Mouse (Mus musculus): ENCODE data around the gene Mmp14. TPM values are rescaled to one million over a fixed set of nuclear protein-coding genes. Genes with fewer than 3 reads are reported as not detected.
A peak's percentile ranks its signal among the peaks of the same experiment; 100 is the strongest.

Gene Mmp14
- polyA plus RNA-seq, 1 experiment from 2014 or later: 97.8 TPM

DNA sequence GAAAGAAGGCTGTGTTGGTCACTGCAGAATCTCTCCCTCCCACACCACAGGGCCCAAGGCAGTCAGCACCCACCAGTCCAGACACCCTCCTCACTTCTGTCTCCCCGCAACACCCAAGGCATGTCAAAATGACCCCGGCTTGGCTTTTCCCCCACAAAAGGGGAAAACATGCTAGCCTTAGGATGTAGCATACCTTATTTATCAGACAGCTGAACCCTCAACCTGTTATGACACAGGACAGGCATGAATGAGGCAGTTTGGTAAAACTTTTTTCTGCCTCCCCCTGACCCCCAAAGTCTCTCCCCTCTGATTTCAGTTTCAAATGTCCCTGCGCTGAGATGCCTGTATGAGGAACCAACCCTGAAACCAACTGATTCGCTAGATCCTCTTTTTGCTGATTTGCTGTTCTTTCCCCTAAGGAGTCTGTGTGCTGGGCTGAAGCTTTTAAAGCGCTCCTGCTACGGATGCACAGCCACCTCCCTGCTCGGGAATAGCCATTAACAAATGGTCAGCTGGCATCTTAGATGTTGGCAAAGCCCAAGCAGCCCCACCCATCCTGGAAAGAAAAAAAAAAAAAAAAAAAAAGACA lies 22.3 kb upstream of the Mmp14 start:
- Histone ChIP-seq H3K27ac (replicated peaks; ENCODE audit: low read depth, low read length) (no peak overlapping the region), H3K4me1 (ENCODE audit: control insufficient read depth, insufficient read depth, low read length) (peaks cover 7% of the 10 kb centered on the region), H3K9ac (ENCODE audit: low read length) (no peak overlapping the region), H3K4me2 (ENCODE audit: low read depth, severe bottlenecking) (no peak overlapping the region), H3K4me3 (ENCODE audit: low read depth, low read length) (no peak overlapping the region), H3K27me3 (ENCODE audit: control insufficient read depth, insufficient read depth, low read length) (no peaks in the 10 kb centered on the region), H3K9me3 (ENCODE audit: control insufficient read depth, low read length) (no peaks in the 10 kb centered on the region), H3K36me3 (ENCODE audit: control insufficient read depth, insufficient read depth, low read length) (no peaks in the 10 kb centered on the region)
- DNase-seq (ENCODE audit: low spot score) (no peak), ATAC-seq (ENCODE audit: insufficient number of reproducible peaks, low FRiP score, low TSS enrichment, low read depth) (no peak)
- 72% methylated on average over 7 of the region's 7 CpGs for WGBS

GRCm38 (mm10) chr14:54409980-54410810 lies 21.2 kb upstream of the Mmp14 start:
- H3K27me3 ChIP-seq (ENCODE audit: control insufficient read depth, insufficient read depth, low read length): no peaks in the 10 kb centered on the region
- H3K9ac ChIP-seq (ENCODE audit: low read length): no peak overlapping the region
- no peak overlapping the region for H3K4me3 ChIP-seq (ENCODE audit: low read depth, low read length)
- ATAC-seq (ENCODE audit: insufficient number of reproducible peaks, low FRiP score, low TSS enrichment, low read depth): no peak
- peaks cover 14% of the 10 kb centered on the region for H3K4me1 ChIP-seq (ENCODE audit: control insufficient read depth, insufficient read depth, low read length)
- no peaks in the 10 kb centered on the region for H3K9me3 ChIP-seq (ENCODE audit: control insufficient read depth, low read length)
- DNase-seq (ENCODE audit: low spot score): no peak
- H3K27ac ChIP-seq (replicated peaks; ENCODE audit: low read depth, low read length): no peak overlapping the region
- no peaks in the 10 kb centered on the region for H3K36me3 ChIP-seq (ENCODE audit: control insufficient read depth, insufficient read depth, low read length)
- no peak overlapping the region for H3K4me2 ChIP-seq (ENCODE audit: low read depth, severe bottlenecking)
- 55% methylated on average over 17 of the region's 17 CpGs for WGBS

DNA sequence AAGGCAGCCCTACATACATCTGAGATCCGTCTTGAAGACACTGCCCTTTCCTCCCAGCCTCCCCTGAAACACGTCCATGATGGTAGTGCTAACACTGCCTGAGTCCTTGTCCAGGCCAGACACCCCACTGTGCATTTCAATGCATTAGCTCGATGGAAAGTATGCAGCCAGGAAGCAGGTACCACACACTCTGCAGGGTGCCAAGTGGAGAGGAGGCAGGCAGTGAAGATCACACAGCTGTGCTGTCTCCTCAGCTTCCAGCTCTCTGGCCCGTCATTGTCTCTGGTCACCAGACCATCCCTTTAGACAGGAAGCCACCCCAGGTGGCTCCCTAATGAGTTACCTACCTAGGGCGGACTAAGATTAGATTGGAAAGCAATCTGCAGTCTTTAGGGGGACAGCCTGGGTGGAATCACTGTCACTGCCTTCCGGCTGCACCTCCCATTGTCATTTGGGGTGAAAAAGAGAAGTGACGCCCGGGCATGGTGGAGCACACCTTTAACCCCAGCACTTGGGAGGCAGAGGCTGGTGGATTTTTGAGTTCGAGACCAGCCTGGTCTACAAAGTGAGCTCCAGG lies 19.3 kb upstream of the Mmp14 start:
- H3K4me2 ChIP-seq (ENCODE audit: low read depth, severe bottlenecking): no peak overlapping the region
- no peaks in the 10 kb centered on the region for H3K9me3 ChIP-seq (ENCODE audit: control insufficient read depth, low read length)
- WGBS: 55% methylated on average over 9 of the region's 9 CpGs
- H3K4me1 ChIP-seq (ENCODE audit: control insufficient read depth, insufficient read depth, low read length): peaks cover 18% of the 10 kb centered on the region
- H3K4me3 ChIP-seq (ENCODE audit: low read depth, low read length): no peak overlapping the region
- H3K27me3 ChIP-seq (ENCODE audit: control insufficient read depth, insufficient read depth, low read length): no peaks in the 10 kb centered on the region
- no peaks in the 10 kb centered on the region for H3K36me3 ChIP-seq (ENCODE audit: control insufficient read depth, insufficient read depth, low read length)
- DNase-seq (ENCODE audit: low spot score): no peak
- ATAC-seq (ENCODE audit: insufficient number of reproducible peaks, low FRiP score, low TSS enrichment, low read depth): no peak
- no peak overlapping the region for H3K9ac ChIP-seq (ENCODE audit: low read length)
- no peak overlapping the region for H3K27ac ChIP-seq (replicated peaks; ENCODE audit: low read depth, low read length)

DNA sequence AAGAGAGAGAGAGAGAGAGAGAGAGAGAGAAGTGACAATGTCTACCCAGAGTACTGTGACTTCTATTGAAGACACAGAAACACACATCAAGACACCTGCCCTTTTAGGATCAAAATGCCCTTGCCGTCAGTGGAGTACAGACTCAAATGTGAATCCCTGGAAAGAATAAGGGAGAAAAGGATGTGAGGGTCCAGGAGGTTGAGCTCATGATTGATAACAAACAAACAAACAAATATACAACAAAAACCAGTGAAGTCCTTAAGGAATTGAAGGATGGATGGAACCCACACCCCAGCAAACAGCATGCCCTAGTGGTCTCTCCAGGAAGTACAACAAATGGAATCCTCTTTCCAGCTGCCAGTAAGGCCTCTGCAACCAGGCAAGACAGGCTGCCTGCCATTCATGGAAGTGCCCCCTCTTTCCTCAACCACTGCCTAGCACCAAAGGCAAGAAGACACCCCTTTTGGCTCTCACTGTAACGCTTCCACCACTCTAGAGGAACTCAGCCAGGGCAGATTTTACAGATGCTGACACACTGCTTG lies 18.7 kb upstream of the Mmp14 start:
- H3K27me3 ChIP-seq (ENCODE audit: control insufficient read depth, insufficient read depth, low read length): 0 out of 2 replicates have a peak, but pooled peaks cover 2% of the 10 kb centered on the region
- no peaks in the 10 kb centered on the region for H3K36me3 ChIP-seq (ENCODE audit: control insufficient read depth, insufficient read depth, low read length)
- DNase-seq (ENCODE audit: low spot score) (peak; percentile 70), ATAC-seq (ENCODE audit: insufficient number of reproducible peaks, low FRiP score, low TSS enrichment, low read depth) (no peak)
- no peak overlapping the region for H3K4me3 ChIP-seq (ENCODE audit: low read depth, low read length)
- no peak overlapping the region for H3K4me2 ChIP-seq (ENCODE audit: low read depth, severe bottlenecking)
- H3K27ac ChIP-seq (replicated peaks; ENCODE audit: low read depth, low read length): no peak overlapping the region
- peaks cover 18% of the 10 kb centered on the region for H3K4me1 ChIP-seq (ENCODE audit: control insufficient read depth, insufficient read depth, low read length)
- no peak overlapping the region for H3K9ac ChIP-seq (ENCODE audit: low read length)
- H3K9me3 ChIP-seq (ENCODE audit: control insufficient read depth, low read length): no peaks in the 10 kb centered on the region
- WGBS: 32% methylated on average over 2 of the region's 2 CpGs

GRCm38 (mm10) chr14:54413877-54414700 lies 17.3 kb upstream of the Mmp14 start:
- Histone ChIP-seq H3K4me3 (ENCODE audit: low read depth, low read length) (0 out of 2 replicates have a peak overlapping the region, but pooled peaks have one; percentile 0), H3K4me1 (ENCODE audit: control insufficient read depth, insufficient read depth, low read length) (peaks cover 18% of the 10 kb centered on the region), H3K9me3 (ENCODE audit: control insufficient read depth, low read length) (no peaks in the 10 kb centered on the region), H3K27ac (replicated peaks; ENCODE audit: low read depth, low read length) (no peak overlapping the region), H3K9ac (ENCODE audit: low read length) (peak overlapping the region; percentile 40), H3K27me3 (ENCODE audit: control insufficient read depth, insufficient read depth, low read length) (0 out of 2 replicates have a peak, but pooled peaks cover 2% of the 10 kb centered on the region), H3K36me3 (ENCODE audit: control insufficient read depth, insufficient read depth, low read length) (no peaks in the 10 kb centered on the region), H3K4me2 (ENCODE audit: low read depth, severe bottlenecking) (peak overlapping the region; percentile 48)
- DNase-seq (ENCODE audit: low spot score) (peak; percentile 53), ATAC-seq (ENCODE audit: insufficient number of reproducible peaks, low FRiP score, low TSS enrichment, low read depth) (peak; percentile 38; the same call in 1 of the 2 replicates)
- 5% methylated on average over 18 of the region's 18 CpGs for WGBS

DNA sequence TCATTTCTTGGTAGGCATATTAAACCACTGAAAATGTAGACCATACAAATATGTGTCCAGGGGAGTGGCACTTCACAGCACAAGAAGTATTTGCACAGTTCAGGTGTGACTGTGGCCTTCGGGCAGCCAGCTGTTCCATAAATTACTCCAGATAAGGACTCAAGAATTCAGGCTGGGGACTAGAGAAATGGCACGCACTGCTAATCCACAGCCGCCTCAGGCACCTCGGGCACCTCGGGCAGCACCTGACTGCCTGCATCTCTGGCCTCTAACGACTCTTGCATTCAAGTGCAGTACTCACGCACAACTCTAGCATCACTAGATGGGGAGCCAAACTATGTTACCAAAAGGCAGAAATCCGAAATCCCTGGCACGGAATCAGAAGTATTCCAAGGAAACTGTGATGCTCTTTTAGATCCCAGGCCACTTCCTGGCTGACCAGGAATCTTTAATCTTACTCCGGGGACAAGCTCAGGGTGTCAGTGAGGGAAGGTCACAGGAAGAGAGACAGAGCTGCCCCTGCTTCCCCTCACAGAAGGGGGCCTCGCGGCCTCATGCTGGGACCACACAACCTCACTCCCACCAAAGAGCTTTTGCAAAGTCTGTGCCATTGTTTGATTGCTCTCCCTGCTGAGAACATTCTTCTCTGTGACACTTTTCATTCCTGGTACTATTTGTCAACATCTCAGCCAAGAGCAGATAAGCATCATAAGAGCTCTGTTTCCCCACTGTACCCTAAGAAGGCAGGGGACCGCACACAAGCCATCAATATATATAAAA lies 16.0 kb upstream of the Mmp14 start:
- H3K9ac ChIP-seq (ENCODE audit: low read length): no peak overlapping the region
- ATAC-seq (ENCODE audit: insufficient number of reproducible peaks, low FRiP score, low TSS enrichment, low read depth) (no peak), DNase-seq (ENCODE audit: low spot score) (no peak)
- H3K4me2 ChIP-seq (ENCODE audit: low read depth, severe bottlenecking): no peak overlapping the region
- no peaks in the 10 kb centered on the region for H3K9me3 ChIP-seq (ENCODE audit: control insufficient read depth, low read length)
- WGBS: 8% methylated on average over 13 of the region's 13 CpGs
- H3K4me1 ChIP-seq (ENCODE audit: control insufficient read depth, insufficient read depth, low read length): peaks cover 18% of the 10 kb centered on the region
- H3K36me3 ChIP-seq (ENCODE audit: control insufficient read depth, insufficient read depth, low read length): no peaks in the 10 kb centered on the region; the same call in 1 of the 2 replicates
- no peak overlapping the region for H3K4me3 ChIP-seq (ENCODE audit: low read depth, low read length)
- no peak overlapping the region for H3K27ac ChIP-seq (replicated peaks; ENCODE audit: low read depth, low read length)
- H3K27me3 ChIP-seq (ENCODE audit: control insufficient read depth, insufficient read depth, low read length): 0 out of 2 replicates have a peak, but pooled peaks cover 2% of the 10 kb centered on the region

GRCm38 (mm10) chr14:54416229-54416775 lies 15.1 kb upstream of the Mmp14 start:
- Histone ChIP-seq H3K9me3 (ENCODE audit: control insufficient read depth, low read length) (no peaks in the 10 kb centered on the region), H3K4me3 (ENCODE audit: low read depth, low read length) (no peak overlapping the region), H3K27me3 (ENCODE audit: control insufficient read depth, insufficient read depth, low read length) (0 out of 2 replicates have a peak, but pooled peaks cover 2% of the 10 kb centered on the region), H3K4me2 (ENCODE audit: low read depth, severe bottlenecking) (no peak overlapping the region), H3K9ac (ENCODE audit: low read length) (no peak overlapping the region), H3K27ac (replicated peaks; ENCODE audit: low read depth, low read length) (no peak overlapping the region), H3K4me1 (ENCODE audit: control insufficient read depth, insufficient read depth, low read length) (peaks cover 18% of the 10 kb centered on the region), H3K36me3 (ENCODE audit: control insufficient read depth, insufficient read depth, low read length) (no peaks in the 10 kb centered on the region; the same call in 1 of the 2 replicates)
- ATAC-seq (ENCODE audit: insufficient number of reproducible peaks, low FRiP score, low TSS enrichment, low read depth) (no peak), DNase-seq (ENCODE audit: low spot score) (no peak)
- WGBS: 41% methylated on average over 5 of the region's 5 CpGs

All from limb, embryonic 11.5 days (tissue).